Mouse (Mus musculus) midbrain, postnatal 0 days (tissue): ENCODE data around the gene Raet1e. TPM values are rescaled to one million over a fixed set of nuclear protein-coding genes. Genes with fewer than 3 reads are reported as not detected.
A peak's percentile ranks its signal among the peaks of the same experiment; 100 is the strongest.
"Not testable (repeated sequence)": the region's sequence is repeated elsewhere in the genome, so short reads cannot be mapped to it uniquely, and the experiment has no call there.

Source experiments
- ATAC-seq: fragments of 200-750 bp; cut with Nextera tagmentation; 2 replicates; pipeline ENCODE4 v1.8.0; 2017; ENCODE audit warnings: moderate number of reproducible peaks, mild to moderate bottlenecking, moderate TSS enrichment, moderate library complexity; ENCODE audit not compliant: low FRiP score
- DNase-seq: peaks from one replicate; pipeline ENCODE4 v3.0.0-alpha.2; 2015; ENCODE audit warnings: low spot score
- H3K27ac ChIP-seq: fragments of 300-500 bp; sonication (generic); 2 replicates; pipeline ENCODE4 v1.5.1; 2014; ENCODE audit warnings: low read depth, mild to moderate bottlenecking, low read length, mixed read lengths
- H3K27me3 ChIP-seq: fragments of 300-500 bp; sonication (generic); 2 replicates; pipeline ENCODE4 v1.6.1; 2014; ENCODE audit warnings: low read length, control low read depth, mixed read lengths; ENCODE audit not compliant: insufficient read depth
- H3K36me3 ChIP-seq: fragments of 300-500 bp; sonication (generic); 2 replicates; pipeline ENCODE4 v1.6.1; 2014; ENCODE audit warnings: low read length, control low read depth, mixed read lengths; ENCODE audit not compliant: insufficient read depth
- H3K4me1 ChIP-seq: fragments of 300-500 bp; sonication (generic); 2 replicates; pipeline ENCODE4 v1.6.1; 2014; ENCODE audit warnings: mild to moderate bottlenecking, control low read depth, antibody characterized with exemption, low read length, mixed read lengths; ENCODE audit not compliant: insufficient read depth
- H3K4me2 ChIP-seq: fragments of 300-500 bp; sonication (generic); 2 replicates; pipeline ENCODE4 v1.6.1; 2014; ENCODE audit warnings: low read depth, mild to moderate bottlenecking, low read length, mixed read lengths; ENCODE audit not compliant: poor library complexity, severe bottlenecking
- H3K4me3 ChIP-seq: fragments of 300-500 bp; sonication (generic); 2 replicates; pipeline ENCODE4 v1.5.1; 2014; ENCODE audit warnings: low read depth, mild to moderate bottlenecking, low read length, moderate library complexity
- H3K9ac ChIP-seq: fragments of 300-500 bp; sonication (generic); replicated peaks from 2 replicates; pipeline ENCODE4 v1.6.1; 2014; ENCODE audit warnings: mild to moderate bottlenecking, low read length, moderate library complexity, mixed read lengths; ENCODE audit not compliant: poor library complexity, severe bottlenecking
- H3K9me3 ChIP-seq: fragments of 300-500 bp; sonication (generic); 2 replicates; pipeline ENCODE4 v1.6.1; 2016; ENCODE audit warnings: low read length, control low read depth
- WGBS: fragments of 180-500 bp; shearing (Covaris S2); extraction: QIAGEN DNeasy Blood & Tissue Kit; methylation state at CpG from one replicate; pipeline ENCODE4 v1.1.7; 2014; 5-methylcytosine and 5-hydroxymethylcytosine counted together
- polyA plus RNA-seq: library from polyadenylated mRNA; unstranded; fragments of >200 nt; fragmentation: Nextera tagmentation; extraction: Ambion mirVana; gene quantifications from 2 replicates; pipeline ENCODE4 v1.2.1, GENCODE M21; 2015
- total RNA-seq: library from RNA; depleted of rRNA; stranded (reverse); fragments of >200 nt; gene quantifications from 2 replicates; pipeline ENCODE4 v1.2.3, GENCODE M21; 2014

The Raet1e gene
- total and polyA plus RNA-seq, 2 experiments from 2014 or later, result 0.11 TPM; not detected in 1

- not testable (repeated sequence) for DNase-seq, H3K27me3 ChIP-seq, H3K4me1 ChIP-seq, H3K36me3 ChIP-seq, H3K27ac ChIP-seq, H3K4me3 ChIP-seq, H3K4me2 ChIP-seq, H3K9ac ChIP-seq, H3K9me3 ChIP-seq
- 0% methylated on average over 9 of the region's 15 CpGs for WGBS
- ATAC-seq, result 0 out of 2 replicates have a peak, but pooled peaks have one; percentile 58
Observed at GRCm38 (mm10) chr10:22361415-22362352, 203.3 kb downstream of the Raet1e start.

- ATAC-seq, H3K36me3 ChIP-seq, H3K4me1 ChIP-seq, H3K9me3 ChIP-seq, DNase-seq, H3K27ac ChIP-seq, H3K4me2 ChIP-seq, H3K4me3 ChIP-seq, H3K9ac ChIP-seq, H3K27me3 ChIP-seq: not testable (repeated sequence)
- 86% methylated on average over 2 of the region's 2 CpGs for WGBS
Observed at GRCm38 (mm10) chr10:22362466-22362865, 204.1 kb downstream of the Raet1e start.

GRCm38 (mm10) chr10:22364915-22365314, 206.5 kb downstream of the Raet1e start:
- not testable (repeated sequence) for H3K4me1 ChIP-seq
- 90% methylated on average over 2 of the region's 2 CpGs for WGBS

GRCm38 (mm10) chr10:22381226-22381625, 222.9 kb downstream of the Raet1e start:
- H3K9me3 ChIP-seq, H3K27me3 ChIP-seq, H3K27ac ChIP-seq, DNase-seq, H3K9ac ChIP-seq, H3K4me3 ChIP-seq, H3K36me3 ChIP-seq, H3K4me2 ChIP-seq, H3K4me1 ChIP-seq: not testable (repeated sequence)
- WGBS, result 11% methylated on average over 5 of the region's 10 CpGs
- ATAC-seq, result peak; percentile 50; the same call in 1 of the 2 replicates

More at GRCm38 (mm10) chr10:22364915-22365314, 206.5 kb downstream of the Raet1e start:
- not testable (repeated sequence) for H3K27ac ChIP-seq, H3K36me3 ChIP-seq, H3K9me3 ChIP-seq, H3K9ac ChIP-seq, H3K4me2 ChIP-seq, H3K27me3 ChIP-seq, ATAC-seq, H3K4me3 ChIP-seq, DNase-seq

GRCm38 (mm10) chr10:22390146-22390545, 231.8 kb downstream of the Raet1e start:
- H3K4me2 ChIP-seq, H3K4me1 ChIP-seq, H3K9me3 ChIP-seq, H3K4me3 ChIP-seq, H3K27ac ChIP-seq, H3K36me3 ChIP-seq, H3K9ac ChIP-seq, DNase-seq, ATAC-seq, H3K27me3 ChIP-seq: not testable (repeated sequence)
- WGBS, result 93% methylated on average over 7 of the region's 7 CpGs

- not testable (repeated sequence) for H3K27me3 ChIP-seq, H3K4me2 ChIP-seq, H3K9me3 ChIP-seq, H3K36me3 ChIP-seq, H3K4me3 ChIP-seq, DNase-seq, H3K27ac ChIP-seq, ATAC-seq, H3K9ac ChIP-seq, H3K4me1 ChIP-seq
- 100% methylated on average over 2 of the region's 5 CpGs for WGBS
Observed at GRCm38 (mm10) chr10:22391616-22392015, 233.2 kb downstream of the Raet1e start.

- not testable (repeated sequence) for H3K9me3 ChIP-seq, H3K36me3 ChIP-seq, H3K4me3 ChIP-seq, H3K27me3 ChIP-seq, ATAC-seq, DNase-seq, H3K4me1 ChIP-seq, H3K27ac ChIP-seq, H3K9ac ChIP-seq, H3K4me2 ChIP-seq
- no CpG with 5 or more reads among the region's 2 CpGs for WGBS
Observed at GRCm38 (mm10) chr10:22393028-22393824, 234.9 kb downstream of the Raet1e start.

- ATAC-seq, H3K9ac ChIP-seq, H3K27me3 ChIP-seq, H3K36me3 ChIP-seq, H3K4me2 ChIP-seq, DNase-seq, H3K27ac ChIP-seq, H3K9me3 ChIP-seq, H3K4me3 ChIP-seq, H3K4me1 ChIP-seq: not testable (repeated sequence)
- WGBS, result 7% methylated on average over 1 of the region's 1 CpGs
Observed at GRCm38 (mm10) chr10:22396680-22397079, 238.3 kb downstream of the Raet1e start.
